ENCODE assay signal across 11 mouse cellular contexts in the genomic region with DNA sequence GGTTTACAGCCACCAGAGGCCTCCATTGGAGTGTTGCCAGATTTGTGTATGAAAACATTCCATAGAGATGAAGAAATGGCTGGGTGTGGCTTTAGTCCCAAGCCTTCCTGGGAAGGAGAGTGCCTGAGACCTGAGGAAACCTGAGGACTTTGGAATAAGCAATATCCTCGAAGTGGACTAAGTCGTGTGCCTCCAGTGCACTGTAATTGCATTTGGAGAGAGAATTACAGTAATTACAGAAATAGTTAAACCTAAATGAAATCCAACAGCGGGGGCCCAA. TPM values are rescaled to one million over a fixed set of nuclear protein-coding genes. Genes with fewer than 3 reads are reported as not detected.
DNase-seq lines count a peak whose midpoint lies in the region; ATAC-seq and TF ChIP-seq lines count a peak whose summit lies in the region.
"Had no signal": no experiment of that assay in that cellular context is flagged by ENCODE, and none has a peak within 500 bp of the region (broad histone marks: within the 10 kb centered on the region; RNA-seq: fewer than 3 reads in every experiment).

No protein-coding gene starts in this region.

- peak overlapping the region; percentile 33 for H3K27ac ChIP-seq in heart, adult 2 months
- H3K27ac ChIP-seq in embryonic facial prominence, embryonic 15.5 days (replicated peaks) = peak overlapping the region; percentile 95
- peak overlapping the region; percentile 95 for H3K27ac ChIP-seq in limb, embryonic 15.5 days
- H3K27ac ChIP-seq: forebrain, embryonic 13.5 days had no signal

- 65% methylated on average over 3 of the region's 3 CpGs for WGBS in heart, adult 2 months
- 64% methylated on average over 3 of the region's 3 CpGs for WGBS in embryonic facial prominence, embryonic 15.5 days
- 60% methylated on average over 3 of the region's 3 CpGs for WGBS in limb, embryonic 15.5 days

- no peaks in the 10 kb centered on the region for H3K9me3 ChIP-seq in embryonic facial prominence, embryonic 15.5 days (replicated peaks)
- H3K9me3 ChIP-seq in limb, embryonic 15.5 days = no peaks in the 10 kb centered on the region
- H3K9me3 ChIP-seq: forebrain, embryonic 13.5 days had no signal

- intact Hi-C loops in heart, adult 2 months (cut with DNase I) = no loop called here

- H3K4me1 ChIP-seq in heart, adult 2 months (ENCODE audit: control insufficient read depth, insufficient read depth, low read length) = peaks cover 10% of the 10 kb centered on the region
- peaks cover 37% of the 10 kb centered on the region for H3K4me1 ChIP-seq in embryonic facial prominence, embryonic 15.5 days
- peaks cover 36% of the 10 kb centered on the region for H3K4me1 ChIP-seq in limb, embryonic 15.5 days

- no peaks in the 10 kb centered on the region for H3K36me3 ChIP-seq in heart, adult 2 months (ENCODE audit: control insufficient read depth, insufficient read depth, low read length)
- 0 out of 2 replicates have a peak, but pooled peaks cover 5% of the 10 kb centered on the region for H3K36me3 ChIP-seq in embryonic facial prominence, embryonic 15.5 days
- H3K36me3 ChIP-seq in limb, embryonic 15.5 days = peaks cover 8% of the 10 kb centered on the region; the same call in 1 of the 2 replicates

- no peaks in the 10 kb centered on the region for H3K79me2 ChIP-seq in heart, adult 2 months (replicated peaks; ENCODE audit: control insufficient read depth, insufficient read depth, low read length)

- TF ChIP-seq EP300 in heart, adult 2 months (IDR thresholded peaks at IDR 0.05; ENCODE audit: insufficient read depth, low read depth, low read length) = no peak

- no peak for TF ChIP-seq POLR2A in heart, adult 2 months (IDR thresholded peaks at IDR 0.05; ENCODE audit: insufficient read depth, low read depth, low read length)

- H3K4me2 ChIP-seq in embryonic facial prominence, embryonic 15.5 days (replicated peaks) = no peak overlapping the region
- no peak overlapping the region for H3K4me2 ChIP-seq in limb, embryonic 15.5 days
- H3K4me2 ChIP-seq: forebrain, embryonic 13.5 days had no signal

- H3K4me3 ChIP-seq in heart, adult 2 months = no peak overlapping the region
- no peak overlapping the region for H3K4me3 ChIP-seq in embryonic facial prominence, embryonic 15.5 days (replicated peaks)
- no peak overlapping the region for H3K4me3 ChIP-seq in limb, embryonic 15.5 days
- H3K4me3 ChIP-seq: forebrain, embryonic 13.5 days had no signal

- no peaks in the 10 kb centered on the region for H3K27me3 ChIP-seq in heart, adult 2 months (ENCODE audit: control insufficient read depth, insufficient read depth, low read length)
- no peaks in the 10 kb centered on the region for H3K27me3 ChIP-seq in embryonic facial prominence, embryonic 15.5 days
- no peaks in the 10 kb centered on the region for H3K27me3 ChIP-seq in limb, embryonic 15.5 days
- H3K27me3 ChIP-seq: forebrain, embryonic 13.5 days had no signal

- no peak for DNase-seq in heart, adult 2 months
- no peak for DNase-seq in heart, adult 9 months (ENCODE audit: low spot score in 2 of 2)
- peak; percentile 76 for DNase-seq in 3T3-L1 (ENCODE audit: low read depth, low spot score)
- DNase-seq in layer of hippocampus, adult 11-12 months (ENCODE audit: low spot score) = no peak
- no peak for DNase-seq in T-cell, adult 2 months (ENCODE audit: low spot score)
- no peak for DNase-seq in natural killer cell, adult 2 months (ENCODE audit: low spot score in 2 of 2)
- DNase-seq: gastrocnemius, postnatal 10 days; thymus, postnatal 4 days had no signal

- no peak for TF ChIP-seq CTCF in heart, adult 2 months (IDR thresholded peaks at IDR 0.05)

- no peak overlapping the region for H3K9ac ChIP-seq in heart, adult 2 months (ENCODE audit: low read depth, low read length)
- no peak overlapping the region for H3K9ac ChIP-seq in embryonic facial prominence, embryonic 15.5 days
- H3K9ac ChIP-seq in limb, embryonic 15.5 days = no peak overlapping the region
- H3K9ac ChIP-seq: forebrain, embryonic 13.5 days had no signal

- ATAC-seq in embryonic facial prominence, embryonic 15.5 days (ENCODE audit: insufficient number of reproducible peaks, low FRiP score, low TSS enrichment, low read depth) = no peak
- no peak for ATAC-seq in limb, embryonic 15.5 days (ENCODE audit: insufficient number of reproducible peaks, low FRiP score, low TSS enrichment, low read depth)
- ATAC-seq: forebrain, embryonic 13.5 days had no signal

RNA-seq across cellular contexts. Expression of a gene that starts 2.1 kb away (rescaled TPM):
- 10 to 100 TPM; 67.6 to 73.3 TPM for total RNA-seq in heart, adult 2 months (2021)
- polyA plus RNA-seq in heart, adult 2 months (2012; rRNA removed) = 29.4 and 43.4 TPM in 2 replicates
- polyA plus RNA-seq in embryonic facial prominence, embryonic 15.5 days (2015; fragmentation: Nextera tagmentation; extraction: Ambion mirVana) = 175 and 195 TPM in 2 replicates
- 198 and 203 TPM in 2 replicates for polyA plus RNA-seq in limb, embryonic 15.5 days (2015; fragmentation: Nextera tagmentation; extraction: Ambion mirVana)

RNA-seq across cellular contexts. Expression of a gene that starts 2.8 kb away (rescaled TPM):
- 10 to 100 TPM in 1 of 2 experiments, 1 to 10 TPM in 1; 10.0 to 12.6 TPM for total RNA-seq in heart, adult 2 months (2021)
- 16.2 and 27.9 TPM in 2 replicates for polyA plus RNA-seq in heart, adult 2 months (2012; rRNA removed)
- polyA plus RNA-seq in embryonic facial prominence, embryonic 15.5 days (2015; fragmentation: Nextera tagmentation; extraction: Ambion mirVana) = 2.3 and 2.9 TPM in 2 replicates
- 1.4 and 4.6 TPM in 2 replicates for polyA plus RNA-seq in limb, embryonic 15.5 days (2015; fragmentation: Nextera tagmentation; extraction: Ambion mirVana)

RNA-seq across cellular contexts. Expression of a gene that starts 48.8 kb away (rescaled TPM):
- total RNA-seq in heart, adult 2 months (2021) = not detected
- polyA plus RNA-seq in heart, adult 2 months (2012; rRNA removed) = 0.04 TPM in 1 of 2 replicates, not detected in the other
- polyA plus RNA-seq in embryonic facial prominence, embryonic 15.5 days (2015; fragmentation: Nextera tagmentation; extraction: Ambion mirVana) = not detected in 2 replicates
- polyA plus RNA-seq in limb, embryonic 15.5 days (2015; fragmentation: Nextera tagmentation; extraction: Ambion mirVana) = 0.08 and 0.10 TPM in 2 replicates
- total RNA-seq: gastrocnemius, postnatal 10 days had no signal
- polyA plus RNA-seq: forebrain, embryonic 13.5 days had no signal

RNA-seq across cellular contexts. Expression of a gene that starts 56.7 kb away (rescaled TPM):
- 10 to 100 TPM; 21.3 to 22.5 TPM for total RNA-seq in heart, adult 2 months (2021)
- 7.1 and 11.1 TPM in 2 replicates for polyA plus RNA-seq in heart, adult 2 months (2012; rRNA removed)
- 39.4 and 40.6 TPM in 2 replicates for polyA plus RNA-seq in embryonic facial prominence, embryonic 15.5 days (2015; fragmentation: Nextera tagmentation; extraction: Ambion mirVana)
- polyA plus RNA-seq in limb, embryonic 15.5 days (2015; fragmentation: Nextera tagmentation; extraction: Ambion mirVana) = 42.1 and 47.1 TPM in 2 replicates

Comparison
In these comparisons a context has a peak if more than half of its experiments do, and no peak if none do; other contexts are left out.
1. H3K27ac ChIP-seq: peak in every context shown above with its lines; median percentile 95 in embryonic facial prominence, embryonic 15.5 days; 95 in limb, embryonic 15.5 days; 33 in heart, adult 2 months.